Mouse (Mus musculus): ENCODE measurements around the gene Sin3b.
"Not testable (repeated sequence)": the region's sequence is repeated elsewhere in the genome, so short reads cannot be mapped to it uniquely, and the experiment has no call there.

Gene Sin3b

DNA sequence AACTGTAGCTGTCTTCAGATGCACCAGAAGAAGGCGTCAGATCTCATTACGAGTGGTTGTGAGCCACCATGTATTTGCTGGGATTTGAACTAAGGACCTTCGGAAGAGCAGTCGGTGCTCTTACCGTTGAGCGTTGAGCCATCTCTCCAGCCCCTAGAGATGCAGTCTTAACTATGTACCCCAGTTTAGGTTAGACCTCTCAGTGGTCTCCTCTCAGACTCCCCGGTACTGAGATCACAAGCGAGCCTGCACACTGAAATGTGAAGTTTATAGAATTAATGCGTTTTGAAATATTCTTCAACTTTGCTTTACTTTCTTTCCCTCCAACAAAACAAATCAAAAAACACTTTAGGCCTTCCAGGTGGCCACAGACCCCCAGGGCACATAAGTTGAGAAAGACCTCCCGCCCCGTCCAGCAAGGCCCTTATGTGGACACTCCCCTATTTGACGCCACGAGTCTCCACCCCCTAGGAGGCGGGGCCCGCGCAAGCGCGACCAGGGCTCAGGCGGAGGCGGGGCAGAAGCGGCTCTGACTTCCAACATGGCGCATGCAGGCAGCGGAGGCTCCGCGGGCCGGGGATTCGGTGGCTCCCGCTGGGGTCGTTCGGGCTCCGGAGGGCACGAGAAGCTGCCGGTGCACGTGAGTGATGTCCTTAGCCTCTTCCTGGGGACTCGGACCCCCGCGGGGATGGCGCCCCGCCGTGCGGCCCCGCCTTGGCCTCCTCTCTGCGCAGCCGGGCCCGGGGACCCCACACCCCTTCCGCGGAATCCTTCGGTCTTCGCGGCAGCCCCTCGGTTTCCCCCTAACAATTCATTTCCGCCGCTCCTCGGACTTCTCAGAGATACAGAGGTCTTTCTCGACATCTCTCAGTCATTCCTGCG, at the start of gene Sin3b:
Gene Sin3b (plus strand): TSS at position 517 of the 882 bp plus-strand sequence.
- DNase-seq (ENCODE audit: extremely low read depth, low read depth, low spot score), result peak; percentile 16

DNA sequence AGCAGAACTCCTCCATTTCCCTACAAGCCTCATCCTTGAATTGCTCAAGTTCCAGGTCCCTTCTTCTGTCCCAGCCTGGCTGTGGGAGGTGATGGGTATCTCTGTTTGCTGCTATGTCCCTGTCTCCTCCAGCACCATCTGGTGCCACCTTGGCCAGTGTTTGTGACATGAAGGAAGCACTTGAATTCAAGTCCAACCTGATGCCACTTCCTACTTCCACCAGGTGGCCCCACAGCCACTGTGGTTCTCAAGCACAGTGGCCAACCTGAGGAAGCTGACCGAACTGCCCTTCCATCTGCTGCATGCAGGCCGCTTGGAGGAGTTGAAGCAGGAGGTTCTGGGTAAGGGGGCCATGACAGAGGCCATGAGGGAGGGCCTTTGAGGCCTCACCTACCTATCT, 48.9 kb upstream of the Sin3b start:
- no peak for DNase-seq (ENCODE audit: extremely low read depth, low read depth, low spot score)

DNA sequence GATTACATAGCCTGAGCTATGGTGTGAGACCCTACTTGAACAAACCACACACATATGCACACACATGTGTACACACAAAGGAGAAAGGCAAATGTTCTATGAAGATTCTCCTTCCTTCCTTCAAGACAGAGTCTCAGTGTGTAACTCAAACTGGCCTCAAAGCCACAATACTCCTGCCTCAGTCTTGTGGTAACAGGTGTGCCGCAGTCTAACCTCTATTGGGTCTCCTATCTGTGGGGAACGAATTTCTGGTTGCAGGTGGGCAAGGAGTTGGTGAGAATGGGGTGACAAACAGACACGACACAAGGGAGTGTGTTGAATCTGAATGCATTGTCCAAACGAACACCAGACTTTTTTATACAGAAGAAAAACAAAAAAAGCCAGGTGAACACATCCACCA, 46.6 kb upstream of the Sin3b start:
- no peak for DNase-seq (ENCODE audit: extremely low read depth, low read depth, low spot score)

DNA sequence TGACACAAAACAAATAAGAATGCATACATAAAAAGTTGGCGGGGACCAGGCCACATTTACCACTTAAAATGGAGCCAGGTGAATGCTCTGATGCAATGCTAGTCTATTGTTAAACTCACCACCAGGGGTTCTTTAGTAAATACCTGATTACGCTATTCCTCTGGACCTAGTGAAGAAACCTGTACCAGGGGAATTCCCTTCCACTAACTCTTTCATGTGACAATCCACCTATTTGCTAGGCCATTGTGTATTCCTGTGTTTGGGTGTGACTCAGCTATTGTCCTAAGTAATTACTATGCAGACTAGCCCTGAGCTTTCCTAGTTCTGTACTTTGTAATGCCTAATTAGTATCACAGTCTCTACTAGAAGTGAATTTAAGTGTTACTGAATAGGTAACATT, 46.2 kb upstream of the Sin3b start:
- not testable (repeated sequence) for DNase-seq (ENCODE audit: extremely low read depth, low read depth, low spot score)

DNA sequence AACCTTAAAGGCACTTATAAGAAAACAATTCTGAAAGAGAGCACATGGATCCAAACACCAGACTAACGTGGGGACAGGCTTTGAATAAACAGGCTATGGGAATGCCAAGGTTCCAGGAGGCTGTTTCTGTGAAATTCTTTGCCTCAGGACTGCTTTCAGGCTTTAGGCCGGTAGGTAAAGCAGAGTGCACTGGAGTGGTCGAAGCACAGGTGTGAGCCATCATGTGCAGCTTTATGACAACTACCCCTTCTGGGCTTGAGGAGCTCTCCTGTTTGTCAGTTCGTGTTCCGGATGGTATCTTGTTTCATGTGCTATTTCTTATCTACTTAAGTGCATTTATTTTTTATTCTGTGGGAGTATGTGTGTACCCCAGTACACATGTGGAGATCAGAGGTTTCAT, 45.8 kb upstream of the Sin3b start:
- no peak for DNase-seq (ENCODE audit: extremely low read depth, low read depth, low spot score)

DNA sequence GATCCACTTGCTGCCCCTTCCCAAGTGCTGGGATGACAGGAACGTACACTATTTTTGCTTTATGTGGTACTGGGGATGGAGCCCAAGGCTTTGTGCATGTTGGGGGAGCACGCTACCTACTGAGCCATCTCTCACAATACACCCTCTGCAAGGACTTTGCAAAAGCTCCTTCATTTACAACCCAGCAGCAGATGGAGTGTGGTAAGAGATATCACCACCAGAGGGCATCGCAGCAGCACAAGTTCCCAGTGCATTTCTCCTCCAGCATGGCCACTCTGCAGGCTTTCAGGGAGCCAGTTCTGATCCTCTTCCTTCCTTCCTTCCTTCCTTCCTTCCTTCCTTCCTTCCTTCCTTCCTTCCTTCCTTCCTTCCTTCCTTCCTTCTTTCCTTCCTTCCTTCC, 43.0 kb upstream of the Sin3b start:
- no peak for DNase-seq (ENCODE audit: extremely low read depth, low read depth, low spot score)

DNA sequence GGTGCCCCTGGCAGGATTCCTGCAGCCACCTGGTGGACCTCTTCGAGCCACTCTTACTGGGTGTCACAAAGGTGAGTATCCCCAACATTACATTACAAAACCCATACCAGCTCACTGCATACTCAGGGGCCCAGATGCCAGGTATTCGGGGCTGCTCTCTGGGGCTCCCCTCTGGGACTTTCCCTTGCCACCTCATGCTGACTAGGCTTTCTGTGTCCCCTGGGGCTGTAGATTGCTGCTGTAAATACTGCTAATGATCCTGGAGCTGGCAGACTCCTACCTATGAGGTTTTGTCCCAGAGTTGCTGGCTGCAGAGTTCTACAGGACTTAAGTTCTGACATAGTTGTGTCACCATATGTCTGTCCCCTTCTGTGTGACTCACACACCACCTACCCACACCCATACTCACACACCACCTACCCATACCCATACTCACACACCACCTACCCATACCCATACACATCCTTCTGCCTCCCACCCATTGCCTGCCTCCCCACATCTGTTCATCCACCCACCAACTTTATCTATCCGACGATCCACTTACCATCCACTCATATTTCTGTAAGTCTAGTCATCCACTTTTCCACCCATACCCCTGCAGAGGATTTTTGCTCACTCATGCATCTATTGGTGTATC, 40.9 kb upstream of the Sin3b start:
- no peak for DNase-seq (ENCODE audit: extremely low read depth, low read depth, low spot score)

DNA sequence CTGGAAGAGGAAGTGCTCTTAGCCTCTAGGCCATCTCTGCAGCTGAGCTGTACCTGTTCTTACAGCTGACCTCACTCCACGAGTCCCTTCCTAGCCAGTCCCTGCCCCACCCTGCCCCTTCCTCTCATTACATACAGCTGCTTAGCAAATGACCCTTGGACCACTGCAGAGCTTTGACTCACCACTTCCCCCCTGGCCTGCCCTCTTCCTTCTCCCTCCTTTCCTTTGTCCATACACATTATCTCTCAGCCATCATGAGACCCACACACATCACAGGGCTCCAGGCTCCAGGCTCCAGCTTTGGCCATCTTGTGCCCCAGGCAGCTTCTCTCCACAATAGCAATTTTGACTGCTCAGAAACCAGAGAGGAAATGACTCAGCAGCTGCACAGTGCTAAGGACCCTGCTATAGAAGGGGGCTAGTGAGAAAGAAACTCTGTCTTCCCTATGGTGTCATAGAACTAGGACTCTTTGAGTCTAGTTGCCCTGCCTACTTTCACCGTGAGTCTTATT, 40.0 kb upstream of the Sin3b start:
- DNase-seq (ENCODE audit: extremely low read depth, low read depth, low spot score), result no peak

DNA sequence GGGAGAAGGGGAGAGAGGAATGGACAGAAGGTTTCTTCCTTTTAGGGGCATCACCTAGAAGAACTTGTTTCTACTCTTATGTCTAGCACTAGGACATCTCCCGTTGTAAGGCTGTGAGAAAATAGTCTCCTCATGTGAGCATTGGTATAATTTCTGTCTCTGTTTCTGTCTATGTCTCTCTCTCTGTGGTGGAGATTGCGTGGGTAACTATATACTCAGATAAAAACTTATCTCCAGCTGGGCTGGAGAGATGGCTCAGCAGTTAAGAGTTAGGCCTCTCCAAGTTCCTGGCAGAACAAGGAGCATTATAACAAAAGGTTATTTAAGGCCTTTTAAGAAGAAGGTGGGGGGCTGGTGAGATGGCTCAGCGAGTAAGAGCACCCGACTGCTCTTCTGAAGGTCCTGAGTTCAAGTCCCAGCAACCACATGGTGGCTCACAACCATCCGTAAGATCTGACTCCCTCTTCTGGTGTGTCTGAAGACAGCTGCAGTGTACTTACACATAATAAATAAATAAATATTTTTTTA, 39.4 kb upstream of the Sin3b start:
- DNase-seq (ENCODE audit: extremely low read depth, low read depth, low spot score), result not testable (repeated sequence)

DNA sequence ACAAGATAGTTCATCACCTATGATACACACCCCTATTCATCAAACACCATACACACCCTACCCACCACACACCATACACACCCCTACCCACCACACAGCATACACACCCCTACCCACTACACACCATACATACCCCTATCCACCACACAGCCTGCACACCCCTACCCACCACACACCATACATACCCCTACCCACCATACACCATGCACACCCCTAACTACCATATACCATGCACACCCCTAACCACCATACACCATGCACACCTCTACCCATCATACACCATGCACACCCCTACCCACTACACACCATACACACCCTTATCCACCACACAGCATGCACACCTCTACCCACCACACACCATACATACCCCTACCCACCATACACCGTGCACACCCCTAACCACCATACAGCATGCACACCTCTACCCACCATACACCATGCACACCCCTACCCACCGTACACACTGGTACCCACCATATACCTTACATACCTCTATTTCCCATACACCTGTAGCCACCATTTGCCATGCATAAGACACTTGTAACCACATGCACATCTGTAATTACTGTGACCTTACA, 24.6 kb upstream of the Sin3b start:
- no peak for DNase-seq (ENCODE audit: extremely low read depth, low read depth, low spot score)

DNA sequence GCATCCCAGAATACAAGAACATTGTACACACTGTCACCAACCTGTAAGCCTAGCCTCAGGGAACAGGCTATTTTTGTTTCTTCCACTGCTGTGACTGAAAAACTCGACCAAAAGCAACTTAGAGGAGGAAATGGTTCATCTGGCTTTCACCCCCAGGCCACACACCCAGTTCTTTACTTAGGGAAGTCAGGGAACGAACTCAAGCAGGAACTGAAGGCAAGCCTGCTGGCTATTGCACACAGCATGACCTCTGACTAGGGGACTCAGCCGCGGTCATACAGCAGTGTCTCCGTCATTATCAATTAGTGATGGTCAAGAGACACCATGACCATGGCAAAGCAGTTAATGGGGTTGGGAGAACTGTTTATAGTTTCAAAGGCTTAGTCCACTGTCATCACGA, 10.5 kb upstream of the Sin3b start:
- DNase-seq (ENCODE audit: extremely low read depth, low read depth, low spot score), result no peak

DNA sequence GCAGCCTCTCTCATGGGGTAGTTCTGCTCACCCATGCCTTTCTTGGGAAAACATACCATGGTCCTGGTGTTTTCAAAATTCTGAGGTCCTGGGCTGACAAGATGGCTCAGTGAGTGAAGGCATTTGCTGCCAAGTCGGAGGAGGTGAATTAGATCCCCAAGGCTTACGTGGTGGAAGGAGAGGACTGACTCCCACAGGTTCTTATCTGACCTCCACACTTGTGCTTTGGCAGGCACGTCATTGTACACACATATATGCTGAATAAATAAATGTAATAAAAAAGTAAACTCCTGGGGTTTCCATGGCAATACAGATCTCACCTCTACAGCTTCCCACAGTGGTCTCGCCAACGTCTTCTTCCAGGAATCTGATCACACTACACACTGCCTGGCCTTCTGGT, 6.5 kb upstream of the Sin3b start:
- DNase-seq (ENCODE audit: extremely low read depth, low read depth, low spot score), result no peak

DNA sequence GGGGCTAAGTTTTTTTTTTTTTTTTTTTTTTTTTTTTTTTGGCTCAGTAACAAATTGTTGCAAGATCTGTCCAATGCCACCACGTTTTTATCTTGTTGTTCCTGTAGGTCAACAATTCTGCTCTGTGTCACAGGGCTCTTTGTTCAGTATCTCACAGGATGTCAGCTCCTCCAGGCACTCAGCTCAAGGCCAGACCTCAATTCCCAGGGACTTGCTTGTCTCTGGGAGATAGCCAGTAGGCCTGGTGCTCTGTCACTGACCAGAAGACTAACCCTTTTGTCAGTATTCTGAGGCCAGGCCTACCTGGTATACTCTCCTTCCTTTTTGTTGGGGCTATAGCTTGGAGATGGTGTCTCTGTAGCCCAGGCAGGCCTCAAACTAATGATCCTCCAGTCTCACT, 2.5 kb upstream of the Sin3b start:
- DNase-seq (ENCODE audit: extremely low read depth, low read depth, low spot score), result no peak

DNA sequence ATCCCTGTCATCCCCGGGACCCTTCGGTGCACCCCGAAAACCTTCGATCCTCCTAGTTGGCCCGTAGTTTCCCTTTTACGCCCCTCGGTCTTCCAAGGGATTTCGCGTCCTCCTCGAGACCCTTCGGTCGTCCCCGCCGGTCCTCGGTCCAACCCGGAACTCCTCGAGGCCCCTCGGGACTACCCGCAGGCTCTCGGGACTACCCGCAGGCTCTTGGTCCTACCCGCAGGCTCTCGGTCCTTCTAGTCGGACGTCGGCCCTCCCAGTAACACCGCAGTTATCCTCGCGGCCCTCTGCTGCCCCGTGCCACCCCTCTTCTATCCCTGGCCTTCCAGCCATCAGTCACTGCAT, 541 bp downstream of the Sin3b start:
- DNase-seq (ENCODE audit: extremely low read depth, low read depth, low spot score), result no peak

DNA sequence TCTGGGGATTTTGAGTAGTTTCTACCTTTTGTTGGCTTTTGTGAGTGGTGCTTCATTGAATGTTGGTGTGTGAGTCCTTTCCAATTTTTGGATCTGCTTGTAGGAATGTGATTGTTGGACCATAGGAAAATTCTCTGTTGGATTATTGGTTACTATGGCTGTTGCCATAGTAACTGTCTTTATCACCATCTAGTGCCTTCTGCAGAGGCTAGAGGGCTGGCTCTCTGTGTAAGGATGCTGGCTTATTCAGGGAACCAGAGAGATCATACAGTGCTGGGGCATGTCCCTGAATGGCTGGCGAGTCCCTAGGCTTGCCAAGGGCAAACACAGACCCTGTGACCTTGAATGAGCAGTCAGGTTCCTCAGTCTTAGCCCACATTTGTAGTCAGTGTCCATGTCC, 5.6 kb downstream of the Sin3b start:
- DNase-seq (ENCODE audit: extremely low read depth, low read depth, low spot score), result no peak

DNA sequence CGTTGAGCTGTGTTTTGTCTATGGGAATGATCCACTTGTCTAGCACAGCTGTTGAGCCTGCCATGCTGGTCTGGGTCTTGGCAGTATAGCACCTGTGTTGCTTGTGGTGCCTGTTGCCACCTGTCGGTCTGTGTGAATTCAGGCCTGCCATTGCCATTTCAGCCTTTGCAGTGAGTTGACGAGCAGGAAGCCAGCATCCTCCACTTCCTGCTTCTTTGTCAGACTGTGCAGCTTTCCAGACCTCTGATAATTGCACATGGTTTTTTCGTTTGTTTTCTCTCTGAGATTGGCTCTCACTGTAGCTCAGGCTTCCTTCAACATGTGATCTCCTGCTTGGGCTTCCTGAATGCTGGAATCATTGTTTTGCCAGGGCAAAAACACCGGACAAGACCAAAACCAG, 11.9 kb downstream of the Sin3b start:
- no peak for DNase-seq (ENCODE audit: extremely low read depth, low read depth, low spot score)

DNA sequence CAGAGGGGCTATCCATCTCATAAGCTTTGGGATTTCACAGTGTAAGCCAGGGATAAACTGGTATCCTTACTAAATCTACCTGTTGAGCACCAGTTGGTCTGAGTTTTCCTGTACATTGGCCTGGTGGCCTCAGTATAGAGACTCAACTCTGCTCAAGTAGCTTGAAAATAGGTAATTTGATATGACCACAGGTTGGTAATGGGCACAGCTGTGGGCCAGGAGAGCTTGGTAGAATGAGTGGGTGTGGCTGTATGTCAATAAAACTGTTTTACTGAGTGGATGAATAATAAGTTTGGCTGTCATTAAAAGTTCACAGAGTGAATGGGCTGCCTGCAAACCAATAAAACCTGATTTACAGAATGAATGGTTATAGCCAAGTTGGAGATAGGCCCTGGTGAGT, 13.8 kb downstream of the Sin3b start:
- DNase-seq (ENCODE audit: extremely low read depth, low read depth, low spot score), result no peak

DNA sequence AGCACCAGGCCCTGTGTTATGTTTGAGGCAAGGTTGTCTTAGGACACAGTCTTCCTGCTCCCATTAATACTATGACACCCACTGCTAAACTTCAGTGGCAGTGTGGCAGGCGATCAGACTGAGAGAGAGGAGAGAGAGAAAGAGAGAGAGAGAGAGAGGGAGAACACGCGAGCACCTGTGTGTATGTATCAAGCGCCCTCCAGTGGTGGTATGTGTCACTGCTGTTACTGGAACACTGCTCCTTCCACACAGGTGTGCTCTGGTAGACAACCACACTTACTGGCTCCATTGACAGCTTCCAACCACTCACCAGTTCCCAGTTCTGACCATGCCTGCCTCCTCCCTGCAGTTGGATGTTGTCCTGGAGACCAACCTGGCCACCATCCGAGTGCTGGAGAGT, 23.0 kb downstream of the Sin3b start:
- DNase-seq (ENCODE audit: extremely low read depth, low read depth, low spot score), result no peak

DNA sequence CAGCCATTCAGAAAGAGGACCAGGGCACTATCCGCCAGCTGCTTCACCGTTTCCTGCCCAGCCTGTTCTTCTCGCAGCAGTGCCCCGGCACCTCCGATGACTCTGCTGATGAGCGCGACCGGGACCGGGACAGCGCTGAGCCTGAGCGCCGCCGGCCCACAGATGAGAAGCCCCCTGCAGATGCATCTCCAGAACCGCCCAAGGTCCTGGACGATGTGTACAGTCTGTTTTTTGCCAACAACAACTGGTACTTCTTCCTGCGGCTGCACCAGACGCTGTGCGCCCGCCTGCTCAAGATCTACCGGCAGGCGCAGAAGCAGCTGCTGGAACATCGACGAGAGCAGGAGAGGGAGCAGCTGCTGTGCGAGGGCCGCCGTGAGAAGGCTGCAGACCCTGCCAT, 26.8 kb downstream of the Sin3b start:
- no peak for DNase-seq (ENCODE audit: extremely low read depth, low read depth, low spot score)

DNA sequence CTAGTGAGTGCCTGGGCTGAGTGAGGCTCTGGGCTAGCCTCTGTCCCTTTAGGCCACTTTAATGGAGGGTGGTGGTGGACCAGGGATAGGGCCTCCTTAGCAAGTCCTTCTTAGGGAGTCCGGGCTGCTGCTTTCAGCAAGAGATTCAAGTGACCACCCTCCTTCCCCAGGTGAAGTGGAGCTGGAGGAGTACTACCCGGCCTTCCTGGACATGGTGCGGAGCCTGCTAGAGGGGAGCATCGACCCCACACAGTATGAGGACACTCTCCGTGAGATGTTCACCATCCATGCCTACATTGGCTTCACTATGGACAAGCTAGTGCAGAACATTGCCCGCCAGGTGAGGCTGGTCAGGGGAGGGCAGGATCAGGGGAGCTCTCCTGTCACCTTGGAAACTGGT, 27.2 kb downstream of the Sin3b start:
- no peak for DNase-seq (ENCODE audit: extremely low read depth, low read depth, low spot score)

DNA sequence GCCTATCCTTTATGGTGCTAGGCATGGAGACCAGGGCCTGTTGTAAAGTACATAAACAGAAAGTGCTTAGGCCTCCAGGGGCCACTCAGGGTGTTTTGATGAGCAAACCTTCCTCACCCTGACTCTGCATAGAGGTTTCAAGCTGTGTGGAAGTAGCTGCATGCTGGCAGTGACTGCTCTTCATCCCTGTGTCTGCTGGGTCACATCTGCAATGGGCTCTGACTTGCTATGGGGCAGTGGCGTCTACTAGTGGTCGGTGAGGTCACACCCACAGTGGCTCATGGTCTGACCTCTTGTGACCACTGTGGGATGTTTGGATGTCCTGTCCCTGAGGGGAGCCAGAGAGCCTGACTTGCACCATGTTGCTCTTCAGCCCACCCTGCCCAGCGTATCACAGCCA, 28.0 kb downstream of the Sin3b start:
- DNase-seq (ENCODE audit: extremely low read depth, low read depth, low spot score), result no peak

DNA sequence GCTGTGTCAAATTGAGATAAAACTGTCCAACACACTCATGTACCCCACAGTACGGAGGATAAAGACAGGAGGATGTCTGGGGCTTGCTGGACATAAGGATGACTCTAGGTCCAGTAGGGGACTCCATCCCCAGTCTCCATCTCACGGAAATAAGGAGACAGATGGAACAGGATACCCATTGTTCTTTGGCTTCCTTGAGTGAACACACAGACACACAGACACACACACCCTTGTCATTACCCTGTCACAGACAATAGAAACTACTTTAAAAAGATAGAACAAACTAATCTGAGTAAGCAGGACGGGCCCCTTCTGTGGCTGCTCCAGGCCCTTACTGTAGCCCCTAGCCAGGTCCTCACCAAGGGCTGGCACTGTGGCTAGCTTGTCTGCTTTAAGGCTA, 29.2 kb downstream of the Sin3b start:
- no peak for DNase-seq (ENCODE audit: extremely low read depth, low read depth, low spot score)
